In genomic region chr3:89092509-89093090, GRCm38 (mm10) we compare ENCODE assay signal across 8 mouse cellular contexts. TPM values are rescaled to one million over a fixed set of nuclear protein-coding genes. Genes with fewer than 3 reads are reported as not detected.
DNase-seq lines count a peak whose midpoint lies in the region; ATAC-seq and TF ChIP-seq lines count a peak whose summit lies in the region.

No protein-coding gene starts in this region.

- peak overlapping the region; percentile 86 for H3K4me3 ChIP-seq in layer of hippocampus, adult 2 months
- H3K4me3 ChIP-seq in embryonic facial prominence, embryonic 15.5 days (replicated peaks) = peak overlapping the region; percentile 70
- peak overlapping the region; percentile 74 for H3K4me3 ChIP-seq in midbrain, postnatal 0 days (ENCODE audit: low read depth, low read length)

- H3K27ac ChIP-seq in layer of hippocampus, adult 2 months = peak overlapping the region; percentile 88
- H3K27ac ChIP-seq in embryonic facial prominence, embryonic 15.5 days (replicated peaks) = no peak overlapping the region
- peak overlapping the region; percentile 80 for H3K27ac ChIP-seq in midbrain, postnatal 0 days (ENCODE audit: low read depth, low read length)

- H3K4me2 ChIP-seq in embryonic facial prominence, embryonic 15.5 days (replicated peaks) = peak overlapping the region; percentile 100
- H3K4me2 ChIP-seq in midbrain, postnatal 0 days (ENCODE audit: low read depth, low read length, poor library complexity, severe bottlenecking) = peak overlapping the region; percentile 98

- peak overlapping the region; percentile 28; the same call in 1 of the 2 replicates for H3K9ac ChIP-seq in embryonic facial prominence, embryonic 15.5 days
- peak overlapping the region; percentile 84 for H3K9ac ChIP-seq in midbrain, postnatal 0 days (replicated peaks; ENCODE audit: low read length, poor library complexity, severe bottlenecking)

- DNase-seq in layer of hippocampus, adult 2 months (ENCODE audit: low spot score in 2 of 2) = no peak
- no peak for DNase-seq in layer of hippocampus, postnatal 25 days (ENCODE audit: extremely low spot score in 1 of 2, low spot score in 1 of 2)
- peak; percentile 33 for DNase-seq in induced T-regulatory cell, adult 2 months (ENCODE audit: low read depth)
- DNase-seq in midbrain, postnatal 0 days (ENCODE audit: low spot score) = no peak
- DNase-seq in spleen, adult 18-20 months = no peak
- DNase-seq in thymus, postnatal 10 days (ENCODE audit: low spot score in 2 of 2) = no peak
- DNase-seq in right cerebral cortex, adult 2 months (ENCODE audit: low spot score in 2 of 2) = no peak

- peaks cover 35% of the 10 kb centered on the region for H3K36me3 ChIP-seq in embryonic facial prominence, embryonic 15.5 days
- H3K36me3 ChIP-seq in midbrain, postnatal 0 days (ENCODE audit: insufficient read depth, low read length) = peaks cover 44% of the 10 kb centered on the region

- no peak for TF ChIP-seq CTCF in layer of hippocampus, adult 2 months (conservative IDR thresholded peaks at IDR 0.05)
- TF ChIP-seq CTCF in midbrain, postnatal 0 days (IDR thresholded peaks at IDR 0.05) = no peak

- H3K9me3 ChIP-seq in embryonic facial prominence, embryonic 15.5 days (replicated peaks) = no peaks in the 10 kb centered on the region
- H3K9me3 ChIP-seq in midbrain, postnatal 0 days (ENCODE audit: low read length) = no peaks in the 10 kb centered on the region

- H3K4me1 ChIP-seq in embryonic facial prominence, embryonic 15.5 days = peaks cover 42% of the 10 kb centered on the region
- H3K4me1 ChIP-seq in midbrain, postnatal 0 days (ENCODE audit: insufficient read depth, low read length) = peaks cover 9% of the 10 kb centered on the region; the same call in 1 of the 2 replicates

- H3K27me3 ChIP-seq in embryonic facial prominence, embryonic 15.5 days = peaks cover 8% of the 10 kb centered on the region; the same call in 1 of the 2 replicates
- no peaks in the 10 kb centered on the region for H3K27me3 ChIP-seq in midbrain, postnatal 0 days (ENCODE audit: insufficient read depth, low read length)

- ATAC-seq in embryonic facial prominence, embryonic 15.5 days (ENCODE audit: insufficient number of reproducible peaks, low FRiP score, low TSS enrichment, low read depth) = no peak
- ATAC-seq in midbrain, postnatal 0 days (ENCODE audit: low FRiP score) = peak; percentile 6; the same call in 1 of the 2 replicates

- 18% methylated on average over 11 of the region's 11 CpGs for WGBS in embryonic facial prominence, embryonic 15.5 days
- 13% methylated on average over 11 of the region's 11 CpGs for WGBS in midbrain, postnatal 0 days

RNA-seq across cellular contexts. Expression of gene Rusc1, which starts 0.5 kb away (rescaled TPM):
- total RNA-seq in layer of hippocampus, adult 2 months (2021) = 100 to 1,000 TPM; 136 to 139 TPM
- 100 to 1,000 TPM; 132 to 145 TPM for total RNA-seq in layer of hippocampus, postnatal 25 days (2021)
- polyA plus RNA-seq in embryonic facial prominence, embryonic 15.5 days (2015; fragmentation: Nextera tagmentation; extraction: Ambion mirVana) = 25.7 and 28.0 TPM in 2 replicates
- 177 and 187 TPM in 2 replicates for total RNA-seq in midbrain, postnatal 0 days (2014; rRNA removed)
- polyA plus RNA-seq in midbrain, postnatal 0 days (2015; fragmentation: Nextera tagmentation; extraction: Ambion mirVana) = 103 and 107 TPM in 2 replicates

RNA-seq across cellular contexts. Expression of gene Gm43738, which starts 8.3 kb away (rescaled TPM):
- under 1 TPM in 1 of 2 experiments, not detected in 1; 0.18 TPM for total RNA-seq in layer of hippocampus, adult 2 months (2021)
- not detected for total RNA-seq in layer of hippocampus, postnatal 25 days (2021)
- not detected in 2 replicates for polyA plus RNA-seq in embryonic facial prominence, embryonic 15.5 days (2015; fragmentation: Nextera tagmentation; extraction: Ambion mirVana)
- not detected in 2 replicates for total RNA-seq in midbrain, postnatal 0 days (2014; rRNA removed)
- polyA plus RNA-seq in midbrain, postnatal 0 days (2015; fragmentation: Nextera tagmentation; extraction: Ambion mirVana) = not detected in 2 replicates

RNA-seq across cellular contexts. Expression of gene Fdps, which starts 9.2 kb away (rescaled TPM):
- total RNA-seq in layer of hippocampus, adult 2 months (2021) = 10 to 100 TPM; 72.5 to 78.4 TPM
- 10 to 100 TPM; 86.4 to 99.0 TPM for total RNA-seq in layer of hippocampus, postnatal 25 days (2021)
- 239 and 242 TPM in 2 replicates for polyA plus RNA-seq in embryonic facial prominence, embryonic 15.5 days (2015; fragmentation: Nextera tagmentation; extraction: Ambion mirVana)
- total RNA-seq in midbrain, postnatal 0 days (2014; rRNA removed) = 382 and 401 TPM in 2 replicates
- 407 and 423 TPM in 2 replicates for polyA plus RNA-seq in midbrain, postnatal 0 days (2015; fragmentation: Nextera tagmentation; extraction: Ambion mirVana)

RNA-seq across cellular contexts. Expression of gene Pklr, which starts 43.3 kb away (rescaled TPM):
- not detected for total RNA-seq in layer of hippocampus, adult 2 months (2021)
- total RNA-seq in layer of hippocampus, postnatal 25 days (2021) = not detected
- polyA plus RNA-seq in embryonic facial prominence, embryonic 15.5 days (2015; fragmentation: Nextera tagmentation; extraction: Ambion mirVana) = 0.15 TPM in 1 of 2 replicates, not detected in the other
- total RNA-seq in midbrain, postnatal 0 days (2014; rRNA removed) = 0.47 TPM in 1 of 2 replicates, not detected in the other
- 0.05 and 0.10 TPM in 2 replicates for polyA plus RNA-seq in midbrain, postnatal 0 days (2015; fragmentation: Nextera tagmentation; extraction: Ambion mirVana)
